Mouse (Mus musculus) ES-Bruce4 (cell line): ENCODE data around the gene Dennd2a. TPM values are rescaled to one million over a fixed set of nuclear protein-coding genes. Genes with fewer than 3 reads are reported as not detected.

ENCODE experiments used
- H3K27ac ChIP-seq: 2 replicates; pipeline ENCODE4 v1.5.1; 2012; ENCODE audit warnings: low read length, inconsistent platforms; ENCODE audit not compliant: insufficient read depth
- H3K27me3 ChIP-seq: 2 replicates; pipeline ENCODE4 v1.6.1; 2012; ENCODE audit warnings: mild to moderate bottlenecking, low read length, inconsistent platforms; ENCODE audit not compliant: control insufficient read depth, poor library complexity, insufficient read depth, severe bottlenecking
- H3K36me3 ChIP-seq: 2 replicates; pipeline ENCODE4 v1.6.1; 2012; ENCODE audit warnings: inconsistent platforms, mild to moderate bottlenecking, low read length, moderate library complexity; ENCODE audit not compliant: control insufficient read depth, poor library complexity, insufficient read depth, severe bottlenecking
- H3K4me1 ChIP-seq: one replicate; pipeline ENCODE4 v1.8.1; 2011; ENCODE audit warnings: low read length; ENCODE audit not compliant: control insufficient read depth, insufficient read depth
- H3K4me3 ChIP-seq: 2 replicates; pipeline ENCODE4 v1.5.1; 2011; ENCODE audit warnings: low read depth, mild to moderate bottlenecking, low read length
- H3K9ac ChIP-seq: 2 replicates; pipeline ENCODE4 v1.6.1; 2012; ENCODE audit warnings: low read depth, mild to moderate bottlenecking, inconsistent platforms; ENCODE audit not compliant: poor library complexity, severe bottlenecking
- H3K9me3 ChIP-seq: replicated peaks from 2 replicates; pipeline ENCODE4 v1.6.1; 2012; ENCODE audit warnings: mild to moderate bottlenecking, low read length, inconsistent platforms; ENCODE audit not compliant: control insufficient read depth, poor library complexity, insufficient read depth, severe bottlenecking
- CTCF ChIP-seq: IDR thresholded peaks from one replicate; pipeline ENCODE4 v1.8.1; 2011; ENCODE audit warnings: low read depth, low read length
- EP300 ChIP-seq: IDR thresholded peaks from 2 replicates; pipeline ENCODE4 v1.6.1; 2011; ENCODE audit warnings: low read depth, low read length; ENCODE audit not compliant: insufficient read depth
- POLR2A ChIP-seq: IDR thresholded peaks from one replicate; pipeline ENCODE4 v1.8.1; 2011; ENCODE audit warnings: low read length; ENCODE audit not compliant: insufficient read depth
- polyA plus RNA-seq: library from polyadenylated mRNA; stranded (reverse); fragments of >200 nt; gene quantifications from 2 replicates; pipeline ENCODE4 v1.2.4, GENCODE M21; 2011; ENCODE audit warnings: low read depth; ENCODE audit not compliant: missing spikeins, insufficient read depth, insufficient read length

Dennd2a gene
- polyA plus RNA-seq, 1 experiment: 29.8 TPM

DNA sequence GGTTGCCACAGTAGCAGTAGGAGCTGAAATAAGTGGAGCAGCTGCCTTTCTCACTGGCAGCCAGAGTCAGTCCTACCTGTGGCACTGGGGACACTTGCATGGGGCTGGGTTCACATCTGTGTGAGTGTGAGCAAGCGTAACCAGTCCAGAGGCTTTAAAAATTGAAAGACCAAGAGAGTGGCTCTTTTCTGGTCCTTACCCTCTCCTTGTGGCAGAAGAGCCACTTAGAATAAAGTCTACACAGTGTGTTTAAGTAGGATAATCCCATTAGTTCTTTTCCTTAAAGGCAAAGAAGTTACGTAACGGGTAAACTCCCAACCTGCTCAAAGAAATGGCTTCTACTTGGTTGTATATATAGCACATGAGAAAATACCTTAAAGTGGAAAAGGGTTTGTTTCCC is 43.2 kb upstream of the Dennd2a start:
- Histone ChIP-seq H3K4me1 (no peaks in the 10 kb centered on the region), H3K36me3 (peaks cover 22% of the 10 kb centered on the region)
- TF ChIP-seq EP300 (no peak), CTCF (no peak), POLR2A (no peak)

DNA sequence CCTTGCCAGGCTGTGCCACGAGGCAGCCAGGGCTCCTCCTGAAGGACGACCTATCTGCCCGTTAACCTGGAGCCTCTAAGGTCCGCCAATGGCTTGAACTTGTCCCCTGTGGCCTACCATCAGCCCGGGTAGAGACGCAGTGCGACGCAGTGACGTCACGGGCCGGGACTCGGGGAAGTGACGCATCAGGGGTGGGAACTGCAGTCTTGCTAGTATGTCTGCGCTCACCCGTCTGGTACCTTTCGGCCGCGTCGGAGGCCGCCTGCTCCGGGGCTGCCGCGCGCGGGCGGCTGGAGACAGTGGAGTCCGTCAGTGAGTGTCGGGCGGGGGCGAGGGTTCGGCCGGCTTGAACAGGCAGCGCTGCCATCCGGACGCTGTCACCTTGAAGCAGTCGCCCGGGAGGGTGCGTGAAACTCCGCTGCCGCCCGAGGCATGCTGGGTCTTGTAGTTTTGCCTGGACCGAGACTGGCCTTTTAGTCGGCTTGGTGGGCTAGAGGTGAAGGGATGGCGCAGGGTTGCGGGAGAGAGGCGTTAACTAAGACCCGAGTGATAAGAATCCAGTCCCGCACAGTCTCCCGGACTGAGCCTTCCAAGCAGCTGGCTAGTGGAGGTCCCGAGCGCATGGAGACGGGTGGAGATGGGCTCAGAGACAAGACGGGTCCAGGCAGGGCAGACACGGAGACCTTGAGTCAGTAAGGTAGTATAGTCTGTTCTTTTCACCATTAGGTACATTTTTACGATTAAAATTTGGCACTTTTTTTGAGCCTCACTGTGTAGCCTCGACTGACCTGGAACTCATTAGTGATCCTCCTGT is 34.9 kb upstream of the Dennd2a start, which contains the start of gene Ndufb2:
Gene Ndufb2 (plus strand): TSS at position 174 of the 814 bp plus-strand sequence.
- Histone ChIP-seq H3K27ac (peak within 1 kb of the TSS; percentile 9; the same call in 1 of the 2 replicates), H3K9ac (peak within 1 kb of the TSS; percentile 55)
- TF ChIP-seq EP300 (no peak), POLR2A (peak; percentile 86), CTCF (no peak)

More for the DNA sequence above, 43.2 kb upstream of the Dennd2a start:
- H3K27me3 ChIP-seq: no peaks in the 10 kb centered on the region
- H3K9me3 ChIP-seq: no peaks in the 10 kb centered on the region
- no peak overlapping the region for H3K27ac ChIP-seq
- H3K4me3 ChIP-seq: no peak overlapping the region
- H3K9ac ChIP-seq: no peak overlapping the region

DNA sequence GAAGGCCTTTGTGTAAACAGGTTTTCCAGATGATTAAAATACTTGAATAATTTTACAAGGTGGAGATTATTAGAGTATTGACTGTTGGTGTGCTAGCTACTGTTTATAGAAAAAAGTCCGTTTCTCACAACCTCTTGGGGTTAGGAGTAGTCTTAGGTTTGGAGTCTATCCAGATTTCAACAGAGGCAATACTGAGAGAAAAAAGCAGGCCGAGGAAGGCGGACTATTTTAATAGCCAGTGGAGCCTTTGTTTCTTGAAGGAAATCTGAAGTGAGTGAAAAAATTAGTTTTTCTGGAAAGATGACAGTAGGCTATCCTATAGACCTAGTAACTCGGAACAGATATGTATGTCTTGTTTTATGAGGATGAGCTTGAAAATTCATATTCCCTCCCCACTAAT is 33.8 kb upstream of the Dennd2a start:
- Histone ChIP-seq H3K9me3 (no peaks in the 10 kb centered on the region), H3K4me1 (no peaks in the 10 kb centered on the region), H3K36me3 (0 out of 2 replicates have a peak, but pooled peaks cover 2% of the 10 kb centered on the region), H3K27ac (peak overlapping the region; percentile 9; the same call in 1 of the 2 replicates), H3K4me3 (peak overlapping the region; percentile 96), H3K9ac (peak overlapping the region; percentile 55), H3K27me3 (no peaks in the 10 kb centered on the region)
- TF ChIP-seq EP300: no peak
- no peak for TF ChIP-seq CTCF
- TF ChIP-seq POLR2A: no peak

More for the DNA sequence above, 34.9 kb upstream of the Dennd2a start, which contains the start of gene Ndufb2:
- Histone ChIP-seq H3K4me1 (no peaks in the 10 kb centered on the region), H3K4me3 (peak within 1 kb of the TSS; percentile 96), H3K27me3 (no peaks in the 10 kb centered on the region), H3K9me3 (no peaks in the 10 kb centered on the region), H3K36me3 (peaks cover 4% of the 10 kb centered on the region; the same call in 1 of the 2 replicates)

DNA sequence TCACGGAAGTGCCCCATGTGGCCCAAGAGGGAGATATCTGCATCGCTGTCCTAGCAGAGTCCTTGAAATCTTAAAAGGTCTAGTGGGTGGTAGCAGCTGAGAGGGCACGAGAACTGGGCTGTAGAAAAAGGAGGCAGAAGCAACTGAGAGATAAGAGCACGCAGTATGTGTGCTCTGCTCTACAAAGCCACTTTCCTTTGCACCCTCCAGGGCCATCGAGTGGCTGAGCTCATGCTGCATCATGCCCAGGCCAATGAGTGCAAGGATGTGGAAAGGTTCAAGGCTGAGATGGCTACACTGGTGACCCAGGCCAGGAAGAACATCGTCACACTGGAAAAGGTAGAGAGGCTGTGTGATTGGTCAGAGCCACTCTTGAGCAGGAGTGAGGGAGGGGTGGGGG is 27.9 kb upstream of the Dennd2a start, which contains the start of gene Gm42420:
Gene Gm42420 (plus strand): TSS at position 237 of the 400 bp plus-strand sequence.
- Histone ChIP-seq H3K9ac (no peak within 1 kb of the TSS), H3K4me1 (no peaks in the 10 kb centered on the region), H3K27ac (no peak within 1 kb of the TSS), H3K4me3 (no peak within 1 kb of the TSS), H3K36me3 (no peaks in the 10 kb centered on the region), H3K9me3 (no peaks in the 10 kb centered on the region), H3K27me3 (no peaks in the 10 kb centered on the region)
- TF ChIP-seq POLR2A (no peak), CTCF (no peak), EP300 (no peak)

DNA sequence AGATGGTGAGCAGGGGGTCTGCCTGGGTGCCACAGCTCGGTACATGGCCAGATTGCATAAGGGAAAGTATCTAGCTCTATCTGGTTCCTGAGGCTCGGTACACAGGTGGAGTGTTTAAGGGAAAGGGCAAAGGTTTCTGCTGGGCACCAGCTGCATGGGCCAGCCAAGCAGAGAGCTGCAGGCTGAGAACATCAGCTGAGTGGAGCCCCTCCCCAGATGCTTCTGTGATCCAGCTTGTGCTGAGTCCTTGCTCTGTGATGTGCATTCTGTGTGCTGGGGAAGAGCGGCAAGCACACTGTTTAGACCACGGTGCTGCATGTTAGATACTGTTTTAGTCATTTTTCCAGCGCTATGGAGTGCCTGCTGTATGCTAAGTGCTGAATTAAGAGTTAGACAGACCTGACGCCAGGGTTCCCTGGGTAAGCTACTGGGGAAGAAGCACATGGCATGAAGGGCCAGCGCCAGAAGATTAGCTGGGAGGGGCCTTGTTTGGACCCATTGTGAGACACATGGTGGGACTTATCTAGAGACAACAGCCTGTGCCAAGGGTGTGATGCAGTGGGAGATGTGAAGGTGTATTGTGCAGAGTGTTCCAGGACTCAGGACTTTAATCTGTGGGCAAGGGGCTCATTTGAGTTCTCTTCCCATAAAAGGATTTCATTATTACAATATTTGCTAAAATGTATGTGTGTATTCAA is 23.6 kb upstream of the Dennd2a start:
- Histone ChIP-seq H3K36me3 (0 out of 2 replicates have a peak, but pooled peaks cover 2% of the 10 kb centered on the region), H3K4me1 (no peaks in the 10 kb centered on the region), H3K4me3 (no peak overlapping the region), H3K9ac (no peak overlapping the region), H3K9me3 (no peaks in the 10 kb centered on the region), H3K27me3 (no peaks in the 10 kb centered on the region), H3K27ac (no peak overlapping the region)
- TF ChIP-seq POLR2A (no peak), EP300 (no peak), CTCF (no peak)
